Mouse (Mus musculus) T-helper 17 cell (primary cell): ENCODE results near the gene Zfp704.

Source experiments
- in situ Hi-C, 2 experiments: fragments of 300-600 bp; cut with MboI, MseI; formaldehyde crosslinking; loops; 1 replicate in 1 of 2; 2 replicates in 1 of 2; pipeline ENCODE4 v1.15.1; 2025; ENCODE audit warnings: high pct_unique_total_duplicates in 2 of 2

Zfp704 gene

GRCm38 (mm10) chr3:9609581-9610341 is at the start of gene Zfp704:
TSS of gene Zfp704 (minus strand) at chr3:9610085.
- in situ Hi-C loops = no loop called here

DNA sequence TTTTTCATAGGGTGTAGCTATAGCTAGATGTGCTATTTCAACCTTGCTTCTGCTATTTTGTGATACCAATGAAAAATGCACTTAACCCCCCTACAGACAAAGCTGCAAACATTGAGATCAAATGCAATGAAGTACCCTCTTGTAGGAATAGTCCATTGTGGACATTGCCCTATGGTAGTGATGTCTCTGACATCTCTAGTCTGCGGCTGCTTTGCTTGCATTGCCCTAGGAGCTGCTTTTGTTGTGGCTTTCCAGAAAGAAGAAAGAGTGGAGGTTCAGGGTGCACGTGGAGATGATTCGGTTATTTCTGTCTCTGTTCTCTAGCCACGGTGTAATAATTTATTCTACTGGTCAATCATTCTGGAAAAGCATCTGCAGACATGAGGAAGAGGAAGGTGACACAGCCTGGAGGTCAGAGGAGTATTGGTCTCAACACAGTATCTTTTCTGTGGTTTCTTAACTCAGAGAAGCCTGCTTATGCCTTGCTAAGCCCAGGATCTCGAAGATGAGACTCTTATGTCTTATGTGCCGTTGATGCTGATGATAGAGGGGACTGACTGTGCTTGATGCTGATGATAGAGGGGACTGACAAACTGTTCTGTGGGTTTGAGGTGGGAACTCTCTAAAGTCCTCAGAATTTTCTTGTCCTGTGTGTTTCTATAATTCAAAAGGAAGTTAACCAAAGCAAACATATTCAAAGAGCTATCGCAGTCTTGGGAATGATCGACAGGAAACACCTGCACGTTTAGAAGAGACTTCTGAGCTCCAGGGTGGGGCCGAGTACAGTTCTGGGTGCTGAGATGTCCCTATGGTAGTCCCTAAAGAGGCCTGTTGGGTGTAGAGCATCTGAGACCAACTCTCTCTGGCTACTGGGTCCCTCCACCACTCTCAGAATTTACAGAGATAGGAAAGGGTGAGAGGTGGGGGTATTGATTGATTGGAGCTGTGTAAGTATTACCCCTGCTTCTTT is 23.4 kb upstream of the Zfp704 start:
- in situ Hi-C loops = no loop called here

GRCm38 (mm10) chr3:9629951-9630350 is 20.1 kb upstream of the Zfp704 start:
- in situ Hi-C loops = no loop called here

GRCm38 (mm10) chr3:9628041-9628440 is 18.2 kb upstream of the Zfp704 start:
- in situ Hi-C loops = no loop called here

DNA sequence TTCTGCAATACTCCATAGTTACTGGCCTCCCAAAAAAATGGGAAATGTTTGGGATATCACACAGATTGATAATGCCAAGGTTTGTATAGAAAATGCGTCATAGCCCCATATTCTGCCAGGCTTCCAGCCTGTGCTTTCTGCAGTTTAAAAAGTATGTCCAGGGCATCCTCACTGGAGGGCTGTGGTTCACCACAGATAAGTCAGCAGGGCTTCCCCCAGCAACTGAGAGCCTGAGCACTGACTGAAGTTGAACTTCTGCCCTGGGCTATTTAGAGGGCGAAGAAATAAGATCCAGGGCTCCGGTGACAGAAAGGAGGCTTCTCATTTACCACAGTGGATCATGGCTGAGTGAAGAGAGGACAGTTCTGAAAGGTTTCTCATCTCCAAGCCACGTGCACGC is 16.3 kb upstream of the Zfp704 start:
- in situ Hi-C loops = no loop called here

DNA sequence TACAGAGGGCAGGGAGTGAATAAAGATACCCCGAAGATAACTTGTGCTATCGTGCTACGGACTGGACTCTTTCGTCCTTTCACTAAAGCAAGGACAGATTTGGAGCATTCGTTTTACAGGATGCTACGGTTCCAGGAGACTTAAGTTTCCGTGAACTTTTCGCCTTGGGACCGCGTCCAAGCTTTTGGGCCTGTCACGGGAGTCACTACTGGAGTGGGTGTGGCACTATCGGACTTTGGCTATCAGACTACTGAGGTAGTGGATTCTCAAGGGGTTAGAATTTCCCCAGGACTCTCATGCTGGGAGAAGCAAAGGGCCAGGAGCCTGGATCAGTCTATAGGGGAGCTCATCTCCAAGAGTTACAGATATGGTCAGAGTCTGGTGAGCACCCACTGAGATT is 10.7 kb upstream of the Zfp704 start:
- in situ Hi-C loops = no loop called here

DNA sequence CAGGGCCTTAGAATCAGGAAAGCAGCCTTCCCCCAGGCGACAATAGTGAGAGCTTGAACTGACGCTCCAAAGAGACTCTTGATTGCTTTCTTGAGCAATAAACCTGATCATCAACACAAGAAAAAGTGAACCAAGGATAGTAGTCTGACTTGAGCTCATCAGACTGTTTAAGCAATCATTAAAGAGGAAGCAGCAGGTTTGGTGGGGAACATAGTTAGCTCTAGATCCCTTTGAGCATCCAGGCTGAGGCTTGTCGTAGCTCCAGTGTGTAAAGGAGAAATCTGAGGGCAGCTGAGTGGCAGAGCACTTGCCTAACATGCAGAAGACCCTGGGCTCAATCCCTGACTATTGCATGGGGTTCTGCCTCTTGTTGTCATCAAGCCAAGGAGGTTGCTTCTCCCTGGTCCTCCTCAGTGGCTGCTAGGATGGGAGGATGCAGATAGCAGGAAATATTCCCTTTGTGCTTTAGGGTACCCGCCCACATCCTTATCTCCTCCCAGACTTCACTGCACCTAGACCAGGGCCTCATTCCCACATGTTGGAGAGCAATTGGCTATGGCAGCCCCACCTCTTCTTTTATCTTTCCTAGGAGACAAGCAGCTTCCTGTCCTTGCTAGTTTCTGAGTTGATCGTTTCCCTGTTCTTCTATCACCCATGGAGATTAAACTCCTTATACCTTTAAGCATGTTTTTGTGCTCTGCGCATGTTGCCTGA is 9.8 kb upstream of the Zfp704 start:
- in situ Hi-C loops = no loop called here

GRCm38 (mm10) chr3:9617101-9617500 is 7.2 kb upstream of the Zfp704 start:
- in situ Hi-C loops = no loop called here

DNA sequence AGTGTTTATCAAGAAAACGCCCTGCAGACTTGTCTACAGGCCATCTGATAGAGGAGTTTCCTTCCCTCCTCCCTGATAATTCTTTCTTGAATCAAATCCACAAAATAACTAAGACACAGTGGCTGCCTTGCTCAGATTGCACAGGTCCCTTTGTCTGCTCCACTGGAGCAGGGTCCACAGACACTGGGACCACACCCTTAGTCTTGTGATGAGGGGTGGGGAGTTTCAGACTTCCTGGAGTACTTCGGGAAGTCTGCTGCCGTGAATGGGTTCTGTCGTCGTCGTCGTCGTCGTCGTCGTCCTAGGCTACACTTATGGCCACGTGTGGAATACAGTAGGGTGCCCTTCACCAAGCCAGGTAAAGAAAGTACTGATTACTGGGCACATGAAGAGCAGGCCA is 4.8 kb upstream of the Zfp704 start:
- in situ Hi-C loops = no loop called here

DNA sequence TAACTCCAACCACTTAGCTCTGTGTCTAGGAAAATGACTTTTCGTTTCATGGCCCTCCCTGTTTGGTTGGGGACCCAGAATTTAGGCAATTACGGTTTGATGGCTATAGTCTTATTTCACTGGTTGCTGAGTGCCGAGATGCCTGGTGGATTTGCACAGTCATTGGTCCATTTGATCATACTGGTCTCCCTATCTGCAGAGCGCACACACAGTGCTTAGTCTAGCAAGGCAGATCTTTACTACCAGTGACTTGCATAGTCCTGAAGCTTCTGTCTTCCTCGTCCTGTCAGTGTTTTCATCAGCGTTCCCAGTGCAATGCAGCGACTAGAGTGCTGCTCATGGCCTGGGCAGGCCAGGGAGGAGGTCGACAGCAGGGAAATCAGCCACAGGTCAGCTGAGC is 4.1 kb upstream of the Zfp704 start:
- in situ Hi-C loops = no loop called here

DNA sequence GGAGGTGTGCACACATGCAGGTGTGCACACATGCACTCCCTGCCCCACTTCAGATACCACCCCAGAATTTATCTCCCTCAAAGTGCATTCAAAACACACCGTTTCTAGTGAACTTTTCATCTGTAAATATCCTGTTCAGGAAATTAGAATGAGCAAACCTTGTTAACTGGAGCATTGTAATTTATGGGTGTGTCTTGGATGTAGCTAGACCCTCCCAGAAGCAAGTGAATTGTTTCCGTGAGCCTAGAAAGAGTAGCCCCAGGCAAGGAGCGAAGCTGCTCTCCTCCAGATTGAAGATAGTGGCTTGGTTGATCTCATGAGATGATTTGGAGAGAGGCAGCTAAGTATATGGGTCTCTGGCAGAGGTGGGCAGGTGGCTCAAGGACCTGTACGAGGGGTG is 1.3 kb upstream of the Zfp704 start:
- in situ Hi-C loops = no loop called here

DNA sequence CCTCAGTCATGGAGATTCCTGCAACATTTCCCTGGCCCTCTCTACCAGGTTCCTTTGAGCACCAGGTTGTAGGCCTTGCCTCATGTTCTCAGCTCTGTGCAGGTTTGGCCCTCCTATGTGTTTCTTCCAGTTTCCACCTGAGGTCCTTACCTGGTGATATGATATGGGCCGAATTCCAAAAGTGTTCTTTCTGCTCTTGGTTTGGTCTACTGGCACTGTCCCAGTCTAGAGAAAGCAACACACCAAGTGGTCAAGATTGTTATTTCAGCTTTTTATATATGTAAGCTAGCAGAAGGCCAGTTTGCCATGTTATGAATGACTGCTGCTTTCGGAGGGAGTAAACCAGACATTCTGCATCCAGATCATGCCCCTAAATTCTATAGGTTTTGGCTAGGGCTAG is 541 bp upstream of the Zfp704 start:
- in situ Hi-C loops = no loop called here

DNA sequence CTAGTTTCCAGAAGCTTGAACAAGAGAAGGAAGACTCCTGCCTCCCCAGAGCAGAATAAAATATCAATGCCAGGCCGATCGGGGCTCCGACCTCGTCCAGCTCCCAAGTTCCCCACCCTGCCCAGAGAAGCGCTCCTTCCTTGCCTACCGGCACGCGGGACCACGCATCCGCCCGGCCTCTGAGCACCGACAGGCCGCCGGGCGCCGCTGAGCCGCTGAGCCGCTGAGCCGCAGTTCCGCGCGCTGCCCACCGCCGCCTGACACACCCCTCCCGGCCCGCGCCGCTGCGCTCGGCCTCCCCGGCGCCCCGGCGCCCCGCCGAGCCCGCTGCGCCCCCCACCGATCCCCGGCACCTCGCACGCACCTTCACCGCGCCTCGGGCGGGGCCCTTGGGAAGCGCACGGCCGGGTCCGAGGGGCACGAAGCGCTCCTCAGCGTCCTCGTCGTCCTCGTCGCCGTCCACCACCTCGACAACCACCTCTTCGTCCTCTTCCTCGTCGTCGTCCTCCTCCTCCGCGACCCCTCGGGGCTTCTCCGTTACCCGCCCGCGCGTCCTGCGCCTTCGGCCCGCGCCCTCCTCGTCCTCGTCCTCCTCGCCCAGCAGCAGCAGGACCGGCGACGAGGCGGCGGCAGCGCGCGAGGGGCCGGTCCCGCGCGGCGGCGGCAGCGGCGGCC is 842 bp downstream of the Zfp704 start:
- in situ Hi-C loops = no loop called here

DNA sequence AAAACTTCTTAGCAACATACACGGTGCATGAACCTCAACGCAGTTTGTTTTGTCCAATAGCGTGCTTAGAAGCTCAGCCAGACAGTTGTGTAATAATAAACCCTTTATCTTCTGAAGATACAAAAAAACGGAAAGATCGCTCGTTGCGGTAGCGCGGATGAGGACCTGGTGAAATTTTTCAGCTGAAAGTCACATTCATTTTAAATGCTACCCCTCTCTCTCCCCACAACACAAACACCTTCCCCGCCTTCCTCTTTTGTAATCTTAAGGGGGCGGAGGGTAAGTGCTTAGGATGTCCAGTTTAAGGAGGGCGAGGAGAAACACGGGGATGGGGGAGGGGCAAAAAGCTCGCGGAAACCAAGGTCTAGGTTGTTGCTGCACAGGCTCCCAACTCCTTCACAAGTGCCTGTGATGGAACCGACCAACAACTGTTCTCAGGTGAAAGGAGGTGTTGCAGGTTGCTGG is 1.4 kb downstream of the Zfp704 start:
- in situ Hi-C loops = no loop called here

- in situ Hi-C loops = no loop called here
Observed at GRCm38 (mm10) chr3:9607686-9608085, 2.2 kb downstream of the Zfp704 start.

- in situ Hi-C loops = no loop called here
Observed at GRCm38 (mm10) chr3:9605784-9606706, 3.8 kb downstream of the Zfp704 start.

GRCm38 (mm10) chr3:9604941-9605340 is 4.9 kb downstream of the Zfp704 start:
- in situ Hi-C loops = no loop called here

DNA sequence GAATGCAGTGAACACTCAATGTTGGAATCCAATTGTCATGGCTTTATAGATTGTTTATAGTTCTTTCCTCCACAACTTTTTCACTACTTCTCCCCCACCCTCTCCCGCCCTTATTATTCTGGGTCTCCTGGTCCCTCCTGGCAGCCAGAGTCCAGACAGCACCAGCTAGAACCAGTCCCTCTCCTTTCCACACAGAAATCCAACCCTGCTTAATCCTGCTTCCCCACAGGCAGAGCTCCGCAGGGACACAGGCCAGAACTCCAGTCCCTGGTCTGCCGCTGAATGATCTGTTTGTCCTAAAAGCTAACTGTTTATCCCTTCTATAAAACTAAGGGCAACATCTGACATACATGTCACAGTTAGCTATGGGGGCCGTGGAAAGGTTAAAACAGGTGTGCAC is 6.0 kb downstream of the Zfp704 start:
- in situ Hi-C loops = no loop called here

DNA sequence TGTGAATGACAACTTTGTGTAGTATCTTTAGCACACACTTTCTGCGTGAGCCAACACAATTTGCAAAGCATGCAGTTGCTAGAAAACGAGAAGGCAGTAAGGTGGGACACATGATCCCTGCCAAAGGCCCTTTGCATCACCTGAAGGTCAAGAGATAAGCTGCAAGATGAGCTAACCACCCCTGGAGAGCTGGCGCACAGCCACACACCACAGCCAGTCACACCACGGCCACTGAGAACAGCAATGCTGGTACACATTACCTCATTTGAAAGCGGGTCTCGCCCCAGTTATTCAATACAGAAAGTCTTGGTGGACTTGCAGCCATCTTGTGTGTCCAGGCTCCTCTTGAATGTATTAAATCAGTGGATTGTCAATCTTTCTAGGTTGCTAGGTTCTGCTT is 9.3 kb downstream of the Zfp704 start:
- in situ Hi-C loops = no loop called here

GRCm38 (mm10) chr3:9599738-9600410 is 10.0 kb downstream of the Zfp704 start:
- in situ Hi-C loops = loop anchor here in 1 of 2 experiments (5.0 kb wide), 1 partner anchor 203 kb away; no protein-coding TSS in a partner anchor
